Mouse (Mus musculus) liver, embryonic 14.5 days (tissue): ENCODE results near the gene Aqp1. TPM values are rescaled to one million over a fixed set of nuclear protein-coding genes. Genes with fewer than 3 reads are reported as not detected.

Experiments
- ATAC-seq: fragments of 200-750 bp; cut with Nextera tagmentation; 2 replicates; pipeline ENCODE4 v1.8.0; 2017; ENCODE audit warnings: moderate number of reproducible peaks, mild to moderate bottlenecking, moderate library complexity; ENCODE audit not compliant: insufficient read depth
- DNase-seq, 3 experiments: peaks; one replicate each; pipeline ENCODE4 v3.0.0-alpha.2; 2012 to 2013; ENCODE audit warnings: low read depth in 3 of 3, low spot score in 3 of 3
- H3K27ac ChIP-seq: fragments of 300-500 bp; sonication (generic); 2 replicates; pipeline ENCODE4 v1.5.1; 2014; ENCODE audit warnings: moderate library complexity, mild to moderate bottlenecking, control low read depth, inconsistent platforms
- H3K27me3 ChIP-seq: fragments of 300-500 bp; sonication (generic); 2 replicates; pipeline ENCODE4 v1.6.1; 2014; ENCODE audit warnings: mild to moderate bottlenecking, low read length, moderate library complexity; ENCODE audit not compliant: control insufficient read depth, insufficient read depth
- H3K36me3 ChIP-seq: fragments of 300-500 bp; sonication (generic); replicated peaks from 2 replicates; pipeline ENCODE4 v1.6.1; 2014; ENCODE audit warnings: low read depth; ENCODE audit not compliant: control insufficient read depth, insufficient read depth
- H3K4me1 ChIP-seq, 2 experiments: fragments of 200-500 bp in 1 of 2; fragments of 300-500 bp in 1 of 2; sonication (generic) in 1 of 2; replicated peaks; 2 replicates each; pipeline ENCODE4 v1.6.1; 2012 to 2014; ENCODE audit warnings: antibody characterized with exemption in 1 of 2, inconsistent platforms in 1 of 2, low read length in 1 of 2; ENCODE audit not compliant: control insufficient read depth in 2 of 2, insufficient read depth in 2 of 2
- H3K4me2 ChIP-seq: fragments of 300-500 bp; sonication (generic); 2 replicates; pipeline ENCODE4 v1.6.1; 2014; ENCODE audit warnings: low read depth, mild to moderate bottlenecking, control low read depth, moderate library complexity
- H3K4me3 ChIP-seq, 2 experiments: fragments of 200-500 bp in 1 of 2; fragments of 300-500 bp in 1 of 2; sonication (generic) in 1 of 2; 2 replicates each; pipeline ENCODE4 v1.5.1; 2012 to 2014; ENCODE audit warnings: low read depth in 2 of 2, low read length in 2 of 2, mild to moderate bottlenecking in 2 of 2, control low read depth in 1 of 2, inconsistent platforms in 1 of 2, moderate library complexity in 1 of 2; ENCODE audit not compliant: insufficient read depth in 1 of 2
- H3K9ac ChIP-seq: fragments of 300-500 bp; sonication (generic); replicated peaks from 2 replicates; pipeline ENCODE4 v1.6.1; 2014; ENCODE audit warnings: mild to moderate bottlenecking, control low read depth, moderate library complexity
- H3K9me3 ChIP-seq: fragments of 300-500 bp; sonication (generic); 2 replicates; pipeline ENCODE4 v1.6.1; 2016; ENCODE audit warnings: low read length, mixed read lengths; ENCODE audit not compliant: control insufficient read depth
- CTCF ChIP-seq: IDR thresholded peaks from 2 replicates; pipeline ENCODE4 v1.5.1; 2016; ENCODE audit warnings: antibody characterized with exemption, low read depth, control low read depth
- EP300 ChIP-seq: IDR thresholded peaks from 2 replicates; pipeline ENCODE4 v1.6.1; 2016; ENCODE audit warnings: antibody characterized with exemption, low read depth
- WGBS: fragments of 180-500 bp; shearing (Covaris S2); extraction: QIAGEN DNeasy Blood & Tissue Kit; methylation state at CpG from one replicate; pipeline ENCODE4 v1.1.7; 2014; ENCODE audit not compliant: insufficient replicate concordance; 5-methylcytosine and 5-hydroxymethylcytosine counted together
- polyA plus RNA-seq, 2 experiments: library from polyadenylated mRNA; depleted of rRNA in 1 of 2; stranded (reverse) in 1 of 2; unstranded in 1 of 2; fragments of >200 nt; fragmentation: Nextera tagmentation in 1 of 2; extraction: Ambion mirVana in 1 of 2; gene quantifications; 2 replicates each; pipeline versions ENCODE4 v1.2.1 to v1.2.3; 2012 to 2014

Aqp1 gene
- polyA plus RNA-seq, 2 experiments, result 13.2 to 58.3 TPM

- 29% methylated on average over 3 of the region's 3 CpGs for WGBS
Measured at GRCm38 (mm10) chr6:55379641-55380335, 43.6 kb downstream of the Aqp1 start.

DNA sequence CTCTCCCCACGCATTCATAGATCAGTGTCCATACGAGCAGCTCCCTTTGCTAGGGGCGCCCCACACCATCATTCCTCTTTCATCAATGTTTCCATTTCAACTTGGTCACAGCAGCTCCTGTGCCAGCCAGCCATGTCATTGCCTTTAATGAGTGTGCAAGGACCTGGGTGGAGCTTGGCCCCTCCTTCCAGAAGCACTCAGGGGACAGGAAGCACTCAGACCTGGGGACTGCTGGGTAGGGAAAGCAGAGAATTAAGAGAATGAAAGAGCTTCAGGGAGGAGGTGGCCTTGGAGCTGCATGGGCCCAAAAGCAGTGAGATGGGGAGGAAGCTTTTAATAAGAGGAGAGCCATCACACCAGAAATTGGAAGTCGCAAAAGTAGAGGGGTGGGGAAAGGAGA, 45.7 kb downstream of the Aqp1 start:
- TF ChIP-seq CTCF, result no peak
- TF ChIP-seq EP300, result no peak
- ATAC-seq, result no peak
- DNase-seq, result no peak
- 79% methylated on average over 4 of the region's 4 CpGs for WGBS
- Histone ChIP-seq H3K9me3 (no peaks in the 10 kb centered on the region), H3K27me3 (no peaks in the 10 kb centered on the region), H3K36me3 (no peaks in the 10 kb centered on the region), H3K4me2 (no peak overlapping the region), H3K9ac (no peak overlapping the region), H3K27ac (no peak overlapping the region), H3K4me1 (peaks cover 0 to 13% of the 10 kb centered on the region in 2 experiments; a peak in 3 of 4 replicates), H3K4me3 (no peak overlapping the region)

More at GRCm38 (mm10) chr6:55379641-55380335, 43.6 kb downstream of the Aqp1 start:
- H3K27ac ChIP-seq, result no peak overlapping the region
- no peak overlapping the region for H3K4me2 ChIP-seq
- peaks cover 0 to 13% of the 10 kb centered on the region in 2 experiments; a peak in 3 of 4 replicates for H3K4me1 ChIP-seq
- H3K9ac ChIP-seq, result no peak overlapping the region
- H3K4me3 ChIP-seq, result no peak overlapping the region
- peak; percentile 91 for TF ChIP-seq CTCF
- TF ChIP-seq EP300, result no peak
- H3K9me3 ChIP-seq, result no peaks in the 10 kb centered on the region
- no peaks in the 10 kb centered on the region for H3K36me3 ChIP-seq
- peak; percentile 38 to 58 (median 45) for DNase-seq
- peak; percentile 45 for ATAC-seq
- H3K27me3 ChIP-seq, result no peaks in the 10 kb centered on the region

- DNase-seq (peak; percentile 45 to 60 (median 47)), ATAC-seq (peak; percentile 56; the same call in 1 of the 2 replicates)
- no peaks in the 10 kb centered on the region for H3K36me3 ChIP-seq
- no peaks in the 10 kb centered on the region for H3K9me3 ChIP-seq
- H3K27me3 ChIP-seq, result no peaks in the 10 kb centered on the region; the same call in 1 of the 2 replicates
- H3K4me3 ChIP-seq, result no peak overlapping the region
- peaks cover 0 to 6% of the 10 kb centered on the region in 2 experiments; a peak in 2 of 4 replicates for H3K4me1 ChIP-seq
- WGBS, result 0% methylated on average over 1 of the region's 1 CpGs
- no peak overlapping the region for H3K4me2 ChIP-seq
- H3K9ac ChIP-seq, result no peak overlapping the region; the same call in 1 of the 2 replicates
- no peak overlapping the region for H3K27ac ChIP-seq
- peak; percentile 92 for TF ChIP-seq CTCF
- TF ChIP-seq EP300, result no peak
Measured at GRCm38 (mm10) chr6:55383897-55384296, 47.7 kb downstream of the Aqp1 start.

DNA sequence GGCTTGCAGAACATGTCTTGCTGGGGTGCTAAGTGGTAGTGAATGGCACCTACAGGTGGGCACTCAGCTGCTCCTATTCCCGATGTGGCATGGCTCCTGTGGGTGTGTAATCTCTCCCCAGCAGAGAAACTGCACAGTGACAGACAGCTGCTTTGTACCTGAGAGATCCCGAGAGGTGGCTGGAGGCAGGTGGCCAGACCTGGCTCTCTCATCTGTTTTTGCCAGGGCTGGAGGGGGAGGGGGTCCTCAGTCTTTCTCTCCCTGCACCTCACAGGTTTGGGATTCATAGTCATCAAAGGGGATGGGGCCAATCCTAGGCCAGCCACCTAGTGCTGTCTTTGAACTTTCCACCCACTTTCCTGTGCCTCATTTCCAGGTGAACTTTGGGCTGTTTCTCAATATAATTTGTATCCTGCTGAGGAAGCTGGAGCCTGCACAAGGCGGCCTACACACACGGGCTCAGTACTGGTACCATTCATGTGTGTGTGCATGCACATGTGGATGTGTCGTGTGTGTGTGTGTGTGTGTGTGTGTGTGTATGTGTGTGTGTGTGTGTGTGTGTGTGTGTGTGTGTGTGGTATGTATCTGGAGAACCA, 48.2 kb downstream of the Aqp1 start:
- 42% methylated on average over 5 of the region's 5 CpGs for WGBS
- H3K27me3 ChIP-seq, result no peaks in the 10 kb centered on the region; the same call in 1 of the 2 replicates
- DNase-seq (no peak), ATAC-seq (no peak)
- H3K27ac ChIP-seq, result no peak overlapping the region
- no peak overlapping the region; the same call in 1 of the 2 replicates for H3K9ac ChIP-seq
- H3K9me3 ChIP-seq, result no peaks in the 10 kb centered on the region
- TF ChIP-seq EP300 (no peak), CTCF (no peak)
- no peak overlapping the region for H3K4me3 ChIP-seq
- H3K4me2 ChIP-seq, result no peak overlapping the region
- peaks cover 0 to 6% of the 10 kb centered on the region in 2 experiments; a peak in 2 of 4 replicates for H3K4me1 ChIP-seq
- no peaks in the 10 kb centered on the region for H3K36me3 ChIP-seq

GRCm38 (mm10) chr6:55388546-55389169, 52.4 kb downstream of the Aqp1 start:
- no peak overlapping the region for H3K4me3 ChIP-seq
- H3K4me2 ChIP-seq, result no peak overlapping the region
- H3K9ac ChIP-seq, result no peak overlapping the region
- TF ChIP-seq EP300 (no peak), CTCF (no peak)
- WGBS, result 38% methylated on average over 12 of the region's 12 CpGs
- H3K4me1 ChIP-seq, result peaks cover 0 to 2% of the 10 kb centered on the region in 2 experiments; a peak in 2 of 4 replicates
- no peaks in the 10 kb centered on the region for H3K9me3 ChIP-seq
- no peak for ATAC-seq
- no peaks in the 10 kb centered on the region for H3K36me3 ChIP-seq
- H3K27me3 ChIP-seq, result peaks cover 5% of the 10 kb centered on the region
- H3K27ac ChIP-seq, result no peak overlapping the region
- DNase-seq, result no peak
